Mouse (Mus musculus) heart, embryonic 11.5 days (tissue): ENCODE results near the gene Vat1. TPM values are rescaled to one million over a fixed set of nuclear protein-coding genes. Genes with fewer than 3 reads are reported as not detected.

ENCODE experiments used
- ATAC-seq: fragments of 200-750 bp; cut with Nextera tagmentation; replicated peaks from 2 replicates; pipeline ENCODE4 v1.8.0; 2017; ENCODE audit warnings: moderate library complexity; ENCODE audit not compliant: insufficient number of reproducible peaks, low FRiP score, low TSS enrichment
- H3K27ac ChIP-seq: fragments of 300-500 bp; sonication (generic); 2 replicates; pipeline ENCODE4 v1.5.1; 2014; ENCODE audit warnings: mild to moderate bottlenecking, low read depth, low read length
- H3K27me3 ChIP-seq: fragments of 300-500 bp; sonication (generic); 2 replicates; pipeline ENCODE4 v1.6.1; 2014; ENCODE audit warnings: mild to moderate bottlenecking, low read length, mixed read lengths; ENCODE audit not compliant: control insufficient read depth, insufficient read depth
- H3K36me3 ChIP-seq: fragments of 300-500 bp; sonication (generic); 2 replicates; pipeline ENCODE4 v1.6.1; 2014; ENCODE audit warnings: mild to moderate bottlenecking, low read length, moderate library complexity, mixed read lengths; ENCODE audit not compliant: control insufficient read depth, insufficient read depth
- H3K4me1 ChIP-seq: fragments of 300-500 bp; sonication (generic); 2 replicates; pipeline ENCODE4 v1.6.1; 2014; ENCODE audit warnings: low read length; ENCODE audit not compliant: control insufficient read depth, insufficient read depth
- H3K4me2 ChIP-seq: fragments of 300-500 bp; sonication (generic); 2 replicates; pipeline ENCODE4 v1.6.1; 2014; ENCODE audit warnings: mild to moderate bottlenecking, moderate library complexity
- H3K4me3 ChIP-seq: fragments of 300-500 bp; sonication (generic); 2 replicates; pipeline ENCODE4 v1.5.1; 2014; ENCODE audit warnings: low read depth, low read length
- H3K9ac ChIP-seq: fragments of 300-500 bp; sonication (generic); 2 replicates; pipeline ENCODE4 v1.6.1; 2014; ENCODE audit warnings: mild to moderate bottlenecking, low read depth, low read length, moderate library complexity
- H3K9me3 ChIP-seq: fragments of 300-500 bp; sonication (generic); replicated peaks from 2 replicates; pipeline ENCODE4 v1.6.1; 2016; ENCODE audit warnings: low read length; ENCODE audit not compliant: control insufficient read depth
- WGBS: fragments of 180-500 bp; shearing (Covaris S2); extraction: QIAGEN DNeasy Blood & Tissue Kit; methylation state at CpG from one replicate; pipeline ENCODE4 v1.1.7; 2014; ENCODE audit not compliant: insufficient replicate concordance; 5-methylcytosine and 5-hydroxymethylcytosine counted together
- microRNA-seq: library from miRNA; unstranded; fragments of <30 nt; microRNA quantifications from one replicate; pipeline ENCODE4, GENCODE M21; 2016; ENCODE audit warnings: borderline number of aligned reads
- polyA plus RNA-seq: library from polyadenylated mRNA; unstranded; fragments of >200 nt; fragmentation: Nextera tagmentation; extraction: Ambion mirVana; gene quantifications from 2 replicates; pipeline ENCODE4 v1.2.1, GENCODE M21; 2014

Vat1 gene
- polyA plus RNA-seq, 1 experiment from 2014 or later: 26.5 TPM

DNA sequence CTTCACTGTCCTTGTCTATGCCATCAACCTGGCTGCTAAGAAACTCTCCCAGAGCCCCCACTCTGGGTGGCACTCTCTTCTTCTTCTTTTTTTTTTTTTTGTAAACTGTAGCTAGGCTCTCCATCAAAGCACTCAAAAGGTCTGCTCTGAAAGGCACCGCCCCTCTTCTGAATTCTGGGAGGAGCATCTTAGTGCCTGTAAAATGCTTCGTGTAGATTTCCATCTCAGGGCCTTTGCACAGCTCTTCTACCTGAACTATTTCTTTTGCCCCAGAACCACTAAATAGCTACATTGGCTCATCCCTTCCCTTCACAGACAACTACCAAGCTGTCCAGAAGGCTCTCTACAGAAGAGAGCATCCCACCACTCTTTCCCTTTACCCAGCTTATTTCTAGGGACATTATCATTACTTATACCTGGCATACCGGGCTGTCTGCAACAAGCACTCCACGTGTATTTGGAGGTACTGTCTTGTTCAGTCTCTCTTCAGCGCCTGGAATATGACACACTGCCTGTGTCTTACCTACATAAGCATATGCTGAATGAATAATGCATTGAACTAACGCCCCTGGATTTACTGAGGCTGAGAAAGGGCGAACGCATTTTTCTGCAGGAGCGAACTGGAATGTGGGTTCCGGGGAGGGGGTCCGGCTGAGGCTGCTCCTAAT is 49.5 kb downstream of the Vat1 start:
- Histone ChIP-seq H3K4me1 (no peaks in the 10 kb centered on the region; the same call in 1 of the 2 replicates), H3K27me3 (no peaks in the 10 kb centered on the region), H3K4me2 (peak overlapping the region; percentile 83), H3K9me3 (no peaks in the 10 kb centered on the region), H3K9ac (peak overlapping the region; percentile 92), H3K27ac (peak overlapping the region; percentile 65), H3K4me3 (peak overlapping the region; percentile 80), H3K36me3 (peaks cover 5% of the 10 kb centered on the region; the same call in 1 of the 2 replicates)
- ATAC-seq: no peak
- WGBS: 3% methylated on average over 11 of the region's 11 CpGs

- no peaks in the 10 kb centered on the region; the same call in 1 of the 2 replicates for H3K4me1 ChIP-seq
- no peaks in the 10 kb centered on the region for H3K9me3 ChIP-seq
- H3K4me2 ChIP-seq: no peak overlapping the region
- no peak for ATAC-seq
- WGBS: 94% methylated on average over 2 of the region's 2 CpGs
- H3K27ac ChIP-seq: no peak overlapping the region
- peaks cover 15% of the 10 kb centered on the region for H3K36me3 ChIP-seq
- no peak overlapping the region for H3K9ac ChIP-seq
- H3K27me3 ChIP-seq: no peaks in the 10 kb centered on the region
- no peak overlapping the region for H3K4me3 ChIP-seq
These were observed 50.7 kb downstream of the Vat1 start for GRCm38 (mm10) chr11:101415306-101415705.

Small RNAs within 50 kb of the gene (microRNA-seq; reads per million reads assigned to microRNA genes)
- gene Mir6929: 1.6 reads per million, percentile 20 among the genes with 10 or more reads in this experiment

Other genes with a start within 250 kb of the Vat1 start
- gene Ezh1, start 239.8 kb downstream of the Vat1 start, polyA plus RNA-seq: 10.2 and 12.7 TPM in 2 replicates
- gene Ramp2, start 220.2 kb downstream of the Vat1 start, polyA plus RNA-seq: 230 and 232 TPM in 2 replicates
- gene Vps25, start 212.5 kb downstream of the Vat1 start, polyA plus RNA-seq: 126 and 128 TPM in 2 replicates
- 11.1 and 13.7 TPM in 2 replicates for gene Wnk4, start 205.7 kb downstream of the Vat1 start, polyA plus RNA-seq
- 1.1 TPM in 2 replicates for gene Cntd1, start 187.2 kb downstream of the Vat1 start, polyA plus RNA-seq
- 183 and 189 TPM in 2 replicates for gene Coa3, start 187.1 kb downstream of the Vat1 start, polyA plus RNA-seq
- 138 and 154 TPM in 2 replicates for gene Becn1, start 163.9 kb downstream of the Vat1 start, polyA plus RNA-seq
- 104 and 105 TPM in 2 replicates for gene Psme3, start 150.0 kb downstream of the Vat1 start, polyA plus RNA-seq
- gene Aoc2, start 141.2 kb downstream of the Vat1 start, polyA plus RNA-seq: 0.90 and 1.4 TPM in 2 replicates
- gene Aoc3, start 135.6 kb downstream of the Vat1 start, polyA plus RNA-seq: 0.20 and 0.24 TPM in 2 replicates
- not detected in 2 replicates for gene G6pc, start 98.7 kb downstream of the Vat1 start, polyA plus RNA-seq
- 49.7 and 52.3 TPM in 2 replicates for gene Aarsd1, start 48.6 kb downstream of the Vat1 start, polyA plus RNA-seq
- gene Gm27029, start 41.4 kb downstream of the Vat1 start, polyA plus RNA-seq: 17.5 and 18.7 TPM in 2 replicates
- 9.6 and 12.9 TPM in 2 replicates for gene Rundc1, start 41.1 kb downstream of the Vat1 start, polyA plus RNA-seq
- gene Ptges3l, start 40.9 kb downstream of the Vat1 start, polyA plus RNA-seq: 75.3 and 82.6 TPM in 2 replicates
- 286 and 315 TPM in 2 replicates for gene Rpl27, start 23.9 kb downstream of the Vat1 start, polyA plus RNA-seq
- 10.2 and 11.8 TPM in 2 replicates for gene Ifi35, start 17.8 kb downstream of the Vat1 start, polyA plus RNA-seq
- 17.5 and 22.3 TPM in 2 replicates for gene Rnd2, start 1.2 kb downstream of the Vat1 start, polyA plus RNA-seq
- gene Brca1, start 85.7 kb upstream of the Vat1 start, polyA plus RNA-seq: 12.3 and 12.7 TPM in 2 replicates
- gene Nbr1, start 85.9 kb upstream of the Vat1 start, polyA plus RNA-seq: 48.4 and 72.2 TPM in 2 replicates
- gene Tmem106a, start 116.0 kb upstream of the Vat1 start, polyA plus RNA-seq: 3.3 and 4.4 TPM in 2 replicates
- gene Gm11634, start 133.0 kb upstream of the Vat1 start, polyA plus RNA-seq: not detected in 2 replicates
- 27.9 and 28.2 TPM in 2 replicates for gene Rdm1, start 161.0 kb upstream of the Vat1 start, polyA plus RNA-seq
- gene Arl4d, start 199.3 kb upstream of the Vat1 start, polyA plus RNA-seq: 9.4 and 10.5 TPM in 2 replicates